In genomic region chr5:100060876-100061275, GRCm38 (mm10) we compare ENCODE assay signal across 23 mouse cellular contexts.
"Had no signal": no experiment of that assay in that cellular context is flagged by ENCODE, and none has a peak within 500 bp of the region (broad histone marks: within the 10 kb centered on the region; RNA-seq: fewer than 3 reads in every experiment).

No protein-coding gene starts in this region.

- ATAC-seq: hindbrain, embryonic 16.5 days; inflammation-experienced regulatory T-cells, adult 6 months; intestine, embryonic 15.5 days; intestine, postnatal 0 days had no signal

- H3K9ac ChIP-seq: heart, embryonic 12.5 days; hindbrain, embryonic 12.5 days; hindbrain, embryonic 14.5 days; intestine, embryonic 15.5 days; limb, embryonic 12.5 days had no signal

- H3K27ac ChIP-seq: heart, adult 2 months; hindbrain, embryonic 10.5 days; hindbrain, embryonic 12.5 days; hindbrain, embryonic 14.5 days; intestine, embryonic 15.5 days; layer of hippocampus, adult 2 months; left cerebral cortex, adult 2 months; limb, embryonic 10.5 days; limb, embryonic 12.5 days had no signal

- H3K9me3 ChIP-seq: heart, embryonic 12.5 days; hindbrain, embryonic 10.5 days; hindbrain, embryonic 12.5 days; intestine, embryonic 15.5 days; limb, embryonic 10.5 days; limb, embryonic 12.5 days had no signal

- H3K4me2 ChIP-seq: heart, embryonic 12.5 days; hindbrain, embryonic 12.5 days; hindbrain, embryonic 14.5 days; intestine, embryonic 15.5 days; limb, embryonic 12.5 days had no signal

- DNase-seq: gastrocnemius, postnatal 10 days; gastrocnemius, postnatal 25 days; heart, adult 2 months; heart, postnatal 10 days; heart, postnatal 4 days; kidney, adult 18-20 months; kidney, adult 8-10 months; kidney, postnatal 10 days; kidney, postnatal 25 days; kidney, postnatal 4 days; liver had no signal

- H3K27me3 ChIP-seq: heart, embryonic 12.5 days; hindbrain, embryonic 12.5 days; intestine, embryonic 15.5 days; limb, embryonic 12.5 days had no signal

- H3K4me3 ChIP-seq: heart, adult 2 months; heart, embryonic 12.5 days; hindbrain, embryonic 10.5 days; hindbrain, embryonic 12.5 days; intestine, embryonic 15.5 days; layer of hippocampus, adult 2 months; left cerebral cortex, adult 2 months; limb, embryonic 10.5 days; limb, embryonic 12.5 days had no signal
